Comparison of ENCODE assay signal across 15 mouse cellular contexts in genomic region chr3:118361741-118362141, GRCm38 (mm10).
DNase-seq lines count a peak whose midpoint lies in the region; ATAC-seq and TF ChIP-seq lines count a peak whose summit lies in the region.
"Had no signal": no experiment of that assay in that cellular context is flagged by ENCODE, and none has a peak within 500 bp of the region (broad histone marks: within the 10 kb centered on the region; RNA-seq: fewer than 3 reads in every experiment).

No protein-coding gene starts in this region.

- no peak overlapping the region for H3K27ac ChIP-seq in forebrain, embryonic 14.5 days (ENCODE audit: low read depth, low read length)
- no peak overlapping the region for H3K27ac ChIP-seq in forebrain, embryonic 13.5 days
- H3K27ac ChIP-seq in liver, adult 2 months (replicated peaks; ENCODE audit: insufficient read depth, low read depth, low read length): no peak overlapping the region
- H3K27ac ChIP-seq in liver, embryonic 11.5 days (ENCODE audit: low read depth, low read length): no peak overlapping the region
- H3K27ac ChIP-seq: hindbrain, embryonic 12.5 days had no signal

- H3K79me2 ChIP-seq in liver, adult 2 months (ENCODE audit: control insufficient read depth, insufficient read depth, low read length): no peaks in the 10 kb centered on the region

- H3K4me2 ChIP-seq in forebrain, embryonic 14.5 days (ENCODE audit: low read length): no peak overlapping the region
- H3K4me2 ChIP-seq in forebrain, embryonic 13.5 days: no peak overlapping the region
- no peak overlapping the region for H3K4me2 ChIP-seq in liver, embryonic 11.5 days
- H3K4me2 ChIP-seq: heart, embryonic 12.5 days; hindbrain, embryonic 12.5 days; midbrain, embryonic 11.5 days had no signal

- H3K4me3 ChIP-seq in forebrain, embryonic 14.5 days (ENCODE audit: low read depth, low read length): no peak overlapping the region
- H3K4me3 ChIP-seq in forebrain, embryonic 13.5 days: no peak overlapping the region
- H3K4me3 ChIP-seq in liver, adult 2 months (ENCODE audit: insufficient read depth, low read depth, low read length): no peak overlapping the region
- no peak overlapping the region for H3K4me3 ChIP-seq in liver, embryonic 11.5 days (ENCODE audit: low read depth, low read length)
- H3K4me3 ChIP-seq: heart, embryonic 12.5 days; hindbrain, embryonic 12.5 days had no signal

- no peak for TF ChIP-seq POLR2A in liver, adult 2 months (IDR thresholded peaks at IDR 0.05; ENCODE audit: extremely low read depth, insufficient read depth, low read length)

- TF ChIP-seq CTCF in liver, adult 2 months (IDR thresholded peaks at IDR 0.05; ENCODE audit: low read depth, low read length): no peak

- no peaks in the 10 kb centered on the region for H3K36me3 ChIP-seq in forebrain, embryonic 14.5 days (ENCODE audit: control insufficient read depth, insufficient read depth, low read length)
- H3K36me3 ChIP-seq in forebrain, embryonic 13.5 days (ENCODE audit: poor library complexity, severe bottlenecking): no peaks in the 10 kb centered on the region
- H3K36me3 ChIP-seq in liver, adult 2 months (ENCODE audit: control insufficient read depth, insufficient read depth, low read length): no peaks in the 10 kb centered on the region
- no peaks in the 10 kb centered on the region for H3K36me3 ChIP-seq in liver, embryonic 11.5 days (ENCODE audit: control insufficient read depth, insufficient read depth, low read length)
- H3K36me3 ChIP-seq: heart, embryonic 12.5 days; hindbrain, embryonic 12.5 days had no signal

- H3K9me3 ChIP-seq in forebrain, embryonic 14.5 days (replicated peaks; ENCODE audit: control insufficient read depth, low read length): no peaks in the 10 kb centered on the region
- H3K9me3 ChIP-seq in forebrain, embryonic 13.5 days (replicated peaks): no peaks in the 10 kb centered on the region
- no peaks in the 10 kb centered on the region for H3K9me3 ChIP-seq in liver, embryonic 11.5 days (ENCODE audit: control insufficient read depth, low read length)
- H3K9me3 ChIP-seq: heart, embryonic 12.5 days; hindbrain, embryonic 12.5 days had no signal

- no peaks in the 10 kb centered on the region for H3K27me3 ChIP-seq in forebrain, embryonic 14.5 days (replicated peaks; ENCODE audit: control insufficient read depth, insufficient read depth, low read length)
- no peaks in the 10 kb centered on the region for H3K27me3 ChIP-seq in forebrain, embryonic 13.5 days
- H3K27me3 ChIP-seq in liver, adult 2 months (ENCODE audit: control insufficient read depth, insufficient read depth, low read length): no peaks in the 10 kb centered on the region
- H3K27me3 ChIP-seq in liver, embryonic 11.5 days (replicated peaks; ENCODE audit: control insufficient read depth, insufficient read depth, low read length): no peaks in the 10 kb centered on the region
- H3K27me3 ChIP-seq: heart, embryonic 12.5 days; hindbrain, embryonic 12.5 days had no signal

- DNase-seq in forebrain, embryonic 14.5 days (ENCODE audit: low spot score): peak; percentile 86
- peak; percentile 84 for DNase-seq in liver, adult 2 months (ENCODE audit: extremely low read depth, low read depth, low spot score)
- no peak for DNase-seq in liver, embryonic 11.5 days (ENCODE audit: low spot score)
- peak; percentile 2 to 16 for DNase-seq in cerebellum, adult 18-20 months
- DNase-seq in layer of hippocampus, adult 8-10 months (ENCODE audit: low spot score in 2 of 2): peak; percentile 23 to 35
- no peak for DNase-seq in heart, adult 9 months (ENCODE audit: low spot score in 2 of 2)
- no peak for DNase-seq in ovary, adult 18-20 months (ENCODE audit: low spot score)
- DNase-seq: kidney, adult 9 months; liver, postnatal 0 days; retina, postnatal 1 day had no signal

- WGBS in forebrain, embryonic 14.5 days: 69% methylated on average over 5 of the region's 5 CpGs
- WGBS in forebrain, embryonic 13.5 days: 81% methylated on average over 5 of the region's 5 CpGs
- 22% methylated on average over 5 of the region's 5 CpGs for WGBS in liver, adult 2 months
- 86% methylated on average over 5 of the region's 5 CpGs for WGBS in liver, embryonic 11.5 days

- no peaks in the 10 kb centered on the region for H3K4me1 ChIP-seq in forebrain, embryonic 14.5 days (ENCODE audit: control insufficient read depth, insufficient read depth, low read length)
- no peaks in the 10 kb centered on the region for H3K4me1 ChIP-seq in forebrain, embryonic 13.5 days
- H3K4me1 ChIP-seq in liver, adult 2 months (ENCODE audit: control insufficient read depth, insufficient read depth, low read length): peaks cover 2% of the 10 kb centered on the region
- no peaks in the 10 kb centered on the region for H3K4me1 ChIP-seq in liver, embryonic 11.5 days (replicated peaks; ENCODE audit: control insufficient read depth, insufficient read depth, low read length)
- H3K4me1 ChIP-seq: heart, embryonic 12.5 days; hindbrain, embryonic 12.5 days had no signal

- peak; percentile 48; the same call in 1 of the 2 replicates for ATAC-seq in forebrain, embryonic 14.5 days
- ATAC-seq in forebrain, embryonic 13.5 days: no peak; the same call in 1 of the 2 replicates
- ATAC-seq in liver, embryonic 11.5 days (replicated peaks; ENCODE audit: low FRiP score): no peak
- ATAC-seq: activated CD4-positive, CD25-positive, alpha-beta regulatory T cell, adult 4 months; liver, postnatal 0 days had no signal

- no peak overlapping the region for H3K9ac ChIP-seq in forebrain, embryonic 14.5 days (ENCODE audit: low read length)
- no peak overlapping the region for H3K9ac ChIP-seq in forebrain, embryonic 13.5 days
- H3K9ac ChIP-seq in liver, adult 2 months (ENCODE audit: low read depth, low read length): no peak overlapping the region
- H3K9ac ChIP-seq in liver, embryonic 11.5 days (ENCODE audit: low read depth, low read length): no peak overlapping the region
- H3K9ac ChIP-seq: heart, embryonic 12.5 days; hindbrain, embryonic 12.5 days; liver, postnatal 0 days had no signal

Comparison
In these comparisons a context has a peak if more than half of its experiments do, and no peak if none do; other contexts are left out.
1. DNase-seq: peak in forebrain, embryonic 14.5 days (single experiment), liver, adult 2 months (single experiment), cerebellum, adult 18-20 months (2 of 2) and layer of hippocampus, adult 8-10 months (2 of 2); none in liver, embryonic 11.5 days (single experiment), heart, adult 9 months (0 of 2) and ovary, adult 18-20 months (single experiment).